Mouse (Mus musculus): ENCODE data around the gene Tes3-ps.

- TF ChIP-seq CTCF (IDR thresholded peaks at IDR 0.05; ENCODE audit: borderline replicate concordance, insufficient read depth, low read depth, low read length) (no peak), POLR2A (IDR thresholded peaks at IDR 0.05; ENCODE audit: borderline replicate concordance, insufficient read depth, low read length) (no peak)
Measured at GRCm38 (mm10) chr13:49536946-49537345, 43.8 kb downstream of the Tes3-ps start.

Data from cerebellum, adult 2 months (tissue).